Mouse (Mus musculus): ENCODE data around the gene Plagl1.
"Not testable (repeated sequence)": the region's sequence is repeated elsewhere in the genome, so short reads cannot be mapped to it uniquely, and the experiment has no call there.

Gene Plagl1

DNA sequence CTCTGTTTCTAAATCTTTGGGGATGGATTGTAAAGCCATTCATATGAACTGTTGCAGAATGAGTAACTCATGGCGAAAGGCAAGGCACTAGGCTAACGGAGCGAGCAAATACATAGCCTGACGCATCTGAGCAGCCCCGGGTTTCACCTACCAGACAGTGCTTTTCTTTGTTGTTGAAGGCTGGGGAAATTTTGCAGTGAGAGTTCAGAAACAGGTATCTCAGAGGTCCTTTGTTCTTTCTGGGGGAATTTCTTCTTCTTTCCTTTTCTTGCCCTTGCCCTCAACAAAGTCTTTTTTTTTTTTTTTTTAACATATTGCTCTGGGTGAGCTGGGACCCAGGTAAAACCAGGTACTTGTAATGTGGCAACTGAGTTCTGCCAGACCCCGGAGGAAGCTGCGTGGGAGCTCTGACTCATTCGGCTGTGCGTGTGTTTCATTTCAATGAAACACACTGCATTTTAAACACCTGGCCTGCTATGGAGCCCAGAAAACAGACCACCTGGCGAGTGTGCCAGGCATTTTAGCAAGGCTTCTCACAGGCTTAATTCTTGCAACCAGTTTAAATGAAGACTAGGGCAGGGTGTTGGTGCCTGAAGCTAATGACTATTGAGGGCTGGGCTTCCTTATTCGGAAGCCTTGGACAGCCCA, at the start of gene Plagl1:
TSS of gene Plagl1 (plus strand) at position 484 of the 648 bp plus-strand sequence.
- no peak for DNase-seq (ENCODE audit: low read depth, low spot score)

- DNase-seq (ENCODE audit: low read depth, low spot score) = peak; percentile 66
Observed at GRCm38 (mm10) chr10:13014026-13014425, 46.3 kb upstream of the Plagl1 start.

GRCm38 (mm10) chr10:13016573-13016972, 43.7 kb upstream of the Plagl1 start:
- DNase-seq (ENCODE audit: low read depth, low spot score) = peak; percentile 86

DNA sequence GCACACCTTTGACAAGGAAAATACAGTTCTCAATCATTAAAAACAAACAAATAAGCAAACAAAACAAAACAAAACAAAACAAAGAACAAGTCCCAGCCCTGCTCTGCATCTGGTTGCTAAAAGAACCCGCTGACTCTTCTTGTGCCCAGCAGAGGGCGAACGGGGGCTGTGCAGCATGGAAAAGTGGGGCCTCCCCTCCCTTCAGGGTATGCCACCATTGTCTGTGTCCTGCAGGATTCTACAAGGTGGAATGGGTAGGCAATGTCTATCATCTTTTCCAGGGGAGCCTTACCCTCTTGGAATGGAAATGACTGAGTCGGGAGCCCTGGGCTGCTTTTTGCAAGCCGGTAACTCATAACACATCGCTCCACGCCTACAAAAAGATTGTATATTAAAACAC, 41.8 kb upstream of the Plagl1 start:
- peak; percentile 64 for DNase-seq (ENCODE audit: low read depth, low spot score)

DNA sequence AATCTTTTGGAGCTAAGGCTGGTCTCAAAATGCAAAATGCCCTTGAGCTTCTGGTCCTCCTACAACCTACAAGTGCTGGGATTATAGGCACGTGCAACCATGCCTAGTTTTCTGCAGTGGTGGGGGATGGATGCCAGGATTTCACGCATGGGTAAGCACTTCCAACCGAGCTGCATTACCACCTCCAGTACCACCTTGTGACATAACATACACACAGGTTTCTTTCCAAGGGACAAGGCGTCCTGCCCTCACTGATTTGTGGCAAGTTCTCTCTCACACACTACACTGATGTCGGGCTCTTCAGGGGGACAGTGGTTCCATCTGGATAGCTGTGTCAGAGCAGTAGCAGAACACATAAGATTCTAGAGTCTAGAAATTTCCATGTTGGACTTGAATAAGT, 41.3 kb upstream of the Plagl1 start:
- DNase-seq (ENCODE audit: low read depth, low spot score) = no peak

DNA sequence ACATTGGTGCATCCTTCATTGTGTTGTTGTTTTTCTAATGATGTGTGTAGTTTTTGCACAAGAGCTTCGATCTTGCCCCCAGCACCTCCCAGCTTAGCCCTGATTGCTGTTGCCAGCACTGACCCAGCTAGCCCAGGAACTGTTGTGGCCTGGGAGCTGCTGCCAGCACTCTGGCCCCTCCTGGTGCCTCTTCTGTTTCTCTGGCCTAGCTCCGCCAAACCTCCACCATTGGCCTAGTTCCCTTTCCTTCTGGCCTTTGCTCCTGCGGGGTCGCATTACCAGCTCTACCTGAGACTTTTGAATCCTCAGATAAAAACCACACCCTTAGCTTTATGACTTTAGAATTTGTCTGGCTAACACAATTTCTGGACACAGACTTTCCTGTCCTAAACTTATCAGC, 38.2 kb upstream of the Plagl1 start:
- no peak for DNase-seq (ENCODE audit: low read depth, low spot score)

GRCm38 (mm10) chr10:13023985-13024384, 36.3 kb upstream of the Plagl1 start:
- DNase-seq (ENCODE audit: low read depth, low spot score) = not testable (repeated sequence)

GRCm38 (mm10) chr10:13027702-13028101, 32.6 kb upstream of the Plagl1 start:
- no peak for DNase-seq (ENCODE audit: low read depth, low spot score)

DNA sequence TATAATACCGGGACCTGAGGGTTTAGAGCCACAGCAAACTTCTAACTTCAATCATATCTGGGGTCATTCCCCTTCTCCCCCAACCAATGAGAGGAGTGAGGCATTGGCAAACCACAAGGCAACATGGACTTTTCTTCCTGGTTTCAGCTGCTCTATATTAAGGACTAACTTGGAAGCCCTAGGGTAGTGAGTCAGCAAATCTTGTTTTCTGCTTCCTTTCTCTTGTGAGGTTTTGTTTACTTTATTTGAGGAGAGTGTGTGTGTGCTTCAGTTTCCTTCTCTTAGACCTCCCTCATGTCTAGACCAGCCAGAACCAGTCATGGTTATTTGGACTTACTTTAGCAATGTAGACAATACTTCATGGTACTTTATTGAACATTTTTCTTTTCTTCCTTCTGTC, 32.1 kb upstream of the Plagl1 start:
- no peak for DNase-seq (ENCODE audit: low read depth, low spot score)

DNA sequence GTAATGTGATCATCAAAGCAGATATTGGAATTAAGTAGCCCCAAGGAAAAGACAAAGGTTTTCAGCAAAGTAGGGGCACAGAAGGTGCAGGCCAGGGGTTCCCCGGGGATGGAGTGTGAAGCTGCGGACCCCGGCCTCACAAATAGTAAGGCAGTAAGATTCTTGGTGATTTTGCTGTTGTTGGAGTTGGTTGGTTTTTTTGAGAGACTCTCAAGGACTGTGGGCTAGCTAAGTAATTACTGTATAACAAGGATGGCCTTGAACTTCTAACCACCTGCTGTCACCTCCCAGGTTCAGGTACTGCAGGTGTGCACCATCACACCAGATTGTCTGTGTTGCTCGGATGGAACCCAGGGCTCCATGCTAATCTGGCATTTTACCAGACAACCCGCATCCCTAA, 30.9 kb upstream of the Plagl1 start:
- DNase-seq (ENCODE audit: low read depth, low spot score) = no peak

- DNase-seq (ENCODE audit: low read depth, low spot score) = no peak
Observed at GRCm38 (mm10) chr10:13035270-13035669, 25.0 kb upstream of the Plagl1 start.

DNA sequence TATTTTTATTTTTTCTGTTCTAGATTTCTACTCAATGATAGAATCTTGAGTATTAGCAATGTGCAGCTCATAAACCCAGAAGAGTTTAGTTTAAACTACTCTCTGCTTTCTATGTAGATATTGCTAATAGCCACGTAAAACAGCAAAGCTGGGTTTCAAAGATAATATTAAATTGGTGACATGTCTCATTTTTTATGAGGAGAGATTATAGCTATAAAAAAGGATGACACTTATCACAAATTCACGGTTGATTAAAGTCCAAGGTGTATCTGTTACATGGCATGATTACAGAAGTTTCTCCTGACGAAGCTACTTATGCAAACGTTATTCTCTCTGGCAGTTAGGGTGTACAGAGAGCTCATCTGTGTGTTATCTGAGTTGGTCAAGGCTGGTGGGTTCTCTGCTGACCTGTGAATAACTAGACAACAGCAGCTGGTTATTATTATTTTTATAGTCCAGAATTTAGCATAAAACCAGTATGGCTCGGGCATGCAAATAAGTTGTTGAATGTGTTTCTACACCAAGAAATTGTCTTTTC, 20.6 kb upstream of the Plagl1 start:
- no peak for DNase-seq (ENCODE audit: low read depth, low spot score)

DNA sequence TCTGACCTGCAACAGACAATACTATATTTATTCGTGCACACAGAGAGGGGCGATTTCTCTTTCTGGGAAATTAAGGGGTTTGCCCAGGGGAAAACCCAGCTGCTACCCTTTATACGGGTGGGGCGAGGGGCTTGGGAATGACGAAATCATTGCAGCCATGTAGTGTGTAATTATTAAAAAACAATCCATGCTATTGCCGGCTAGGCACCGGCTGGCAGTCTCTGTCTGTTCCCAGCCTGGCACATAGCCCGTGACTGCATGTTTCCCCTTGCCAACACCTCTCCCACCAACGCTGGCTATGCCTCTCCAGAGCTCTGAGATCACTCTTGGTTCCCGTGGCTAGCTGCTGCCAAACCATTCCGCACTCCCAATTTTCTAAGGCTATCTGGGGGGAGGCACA, 15.6 kb upstream of the Plagl1 start:
- no peak for DNase-seq (ENCODE audit: low read depth, low spot score)

DNA sequence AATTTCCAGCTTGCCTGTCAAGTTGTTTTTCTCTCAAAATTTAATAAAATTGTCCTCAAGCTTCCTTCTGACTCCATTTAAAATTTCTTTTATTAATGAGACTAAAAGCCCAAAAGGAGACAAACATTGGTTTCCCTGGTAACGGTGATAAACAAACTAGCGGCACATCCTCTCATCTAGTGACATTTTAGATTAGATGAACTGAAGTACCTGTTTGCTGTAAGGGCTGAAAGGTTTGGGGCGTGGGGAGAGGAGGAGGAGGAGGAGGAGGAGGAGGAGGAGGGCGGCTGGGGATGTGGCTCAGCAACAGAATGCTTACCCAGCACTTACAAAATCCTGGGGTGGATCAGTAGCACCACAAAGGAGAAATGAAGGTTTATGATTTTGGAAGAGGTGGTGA, 12.5 kb upstream of the Plagl1 start:
- no peak for DNase-seq (ENCODE audit: low read depth, low spot score)

DNA sequence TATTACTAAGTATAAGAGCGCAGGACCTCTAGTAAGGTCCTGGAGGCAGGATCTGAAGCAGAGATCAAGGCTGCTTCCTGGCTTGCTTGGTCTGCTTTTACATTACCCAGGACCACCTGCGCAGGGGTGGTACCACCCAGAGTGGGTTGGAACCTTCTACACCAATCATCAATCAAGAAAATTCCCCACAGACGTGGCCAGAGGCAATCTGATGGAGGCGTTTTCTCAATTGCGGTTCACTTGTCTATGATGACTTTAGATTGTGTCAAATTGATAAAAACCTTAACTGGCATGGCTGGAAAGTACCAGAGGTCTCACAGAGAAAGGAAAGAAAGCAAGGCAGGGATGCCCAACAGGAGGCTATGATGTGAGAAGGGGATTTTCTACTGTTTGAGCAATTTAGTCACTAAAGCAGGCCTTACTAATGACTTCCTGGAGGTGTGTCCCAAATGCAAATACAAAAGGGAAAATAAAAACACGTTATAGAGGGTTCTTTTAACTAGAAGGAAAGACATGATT, 3.4 kb upstream of the Plagl1 start:
- DNase-seq (ENCODE audit: low read depth, low spot score) = no peak

GRCm38 (mm10) chr10:13060821-13061671, 742 bp downstream of the Plagl1 start:
- DNase-seq (ENCODE audit: low read depth, low spot score) = peak; percentile 55

GRCm38 (mm10) chr10:13062373-13062772, 2.1 kb downstream of the Plagl1 start:
- no peak for DNase-seq (ENCODE audit: low read depth, low spot score)

- DNase-seq (ENCODE audit: low read depth, low spot score) = no peak
Observed at GRCm38 (mm10) chr10:13063457-13063856, 3.2 kb downstream of the Plagl1 start.

DNA sequence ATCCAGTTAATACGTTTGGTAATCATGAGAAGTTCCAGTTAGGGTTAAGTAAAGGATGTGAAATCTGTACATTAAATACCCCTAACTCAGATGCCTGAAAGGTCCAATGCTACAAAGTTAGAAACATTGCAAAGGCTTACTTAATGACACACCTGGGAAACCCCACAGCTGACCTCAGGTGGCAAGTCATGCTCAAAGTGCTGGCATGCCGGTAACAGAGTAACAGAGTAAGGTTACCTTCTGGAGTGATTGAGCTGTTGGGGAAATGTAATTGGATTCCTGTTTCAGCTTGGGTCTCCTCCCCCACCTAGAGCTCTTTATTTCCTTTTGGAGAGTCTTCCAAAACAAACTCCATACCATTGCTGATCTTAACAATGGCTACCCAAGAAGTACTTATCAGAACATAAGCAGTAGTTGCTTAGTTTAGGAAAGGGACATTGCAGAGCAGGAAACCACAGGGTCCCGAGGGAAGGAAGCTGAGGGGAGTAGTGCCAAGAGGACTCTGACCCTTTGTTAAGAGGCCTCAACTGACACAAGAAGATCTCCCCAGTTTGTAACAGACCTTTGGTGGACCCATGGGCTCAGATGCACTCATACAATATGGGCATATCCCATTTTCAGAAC, 4.9 kb downstream of the Plagl1 start:
- DNase-seq (ENCODE audit: low read depth, low spot score) = no peak

- peak; percentile 75 for DNase-seq (ENCODE audit: low read depth, low spot score)
Observed at GRCm38 (mm10) chr10:13071031-13071430, 10.7 kb downstream of the Plagl1 start.

DNA sequence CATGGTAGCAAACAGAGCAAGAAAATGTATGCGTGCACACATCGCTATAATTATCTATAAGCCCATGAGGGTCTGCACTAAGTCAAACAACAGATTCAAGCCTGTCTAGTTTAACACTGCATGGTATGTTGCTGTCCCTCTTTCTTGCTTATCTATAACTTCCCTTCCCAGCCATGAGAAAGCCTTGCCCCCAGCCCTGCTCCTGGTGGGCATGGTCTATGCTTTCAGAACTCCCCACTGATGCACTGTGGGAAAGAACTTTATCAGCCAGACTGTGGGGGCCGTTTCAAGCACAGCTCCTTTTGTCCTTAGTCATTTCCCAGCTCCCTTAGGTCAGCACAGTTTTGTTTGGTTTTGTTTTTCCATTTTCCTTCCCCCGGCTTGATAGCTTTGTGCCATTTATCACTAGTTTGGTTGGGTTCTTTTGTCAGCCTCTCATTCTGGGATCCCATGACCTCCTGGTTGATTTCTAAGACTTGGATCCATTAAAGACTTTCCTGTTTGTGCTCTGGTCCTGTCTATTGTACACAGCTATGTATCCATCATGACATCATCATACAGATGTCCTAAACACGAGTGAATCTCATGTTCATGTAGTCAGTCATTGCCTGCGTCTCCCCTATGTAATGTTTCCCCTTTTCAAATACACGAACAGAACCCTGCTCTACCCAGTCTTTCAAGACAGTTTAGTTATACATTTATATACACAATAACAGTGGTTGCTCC, 16.7 kb downstream of the Plagl1 start:
- no peak for DNase-seq (ENCODE audit: low read depth, low spot score)
